ENCODE assay signal across 12 mouse cellular contexts in genomic region chr3:98319190-98319589, GRCm38 (mm10). TPM values are rescaled to one million over a fixed set of nuclear protein-coding genes. Genes with fewer than 3 reads are reported as not detected.
DNase-seq lines count a peak whose midpoint lies in the region; ATAC-seq and TF ChIP-seq lines count a peak whose summit lies in the region.
"Had no signal": no experiment of that assay in that cellular context is flagged by ENCODE, and none has a peak within 500 bp of the region (broad histone marks: within the 10 kb centered on the region; RNA-seq: fewer than 3 reads in every experiment).

No protein-coding gene starts in this region.

- TF ChIP-seq CTCF in lung, postnatal 0 days (IDR thresholded peaks at IDR 0.05): no peak

- WGBS in heart, embryonic 12.5 days: 65% methylated on average over 2 of the region's 2 CpGs
- whole genome bisulfite sequencing in heart, embryonic 10.5 days: 84% methylated on average over 2 of the region's 2 CpGs
- WGBS in forebrain, embryonic 16.5 days: 5% methylated on average over 2 of the region's 2 CpGs
- 8% methylated on average over 2 of the region's 2 CpGs for whole genome bisulfite sequencing in midbrain, embryonic 15.5 days
- WGBS in lung, postnatal 0 days: 51% methylated on average over 2 of the region's 2 CpGs

- H3K4me1 ChIP-seq in heart, embryonic 12.5 days (replicated peaks): peaks cover 22% of the 10 kb centered on the region
- peaks cover 15% of the 10 kb centered on the region; the same call in 1 of the 2 replicates for H3K4me1 ChIP-seq in heart, embryonic 10.5 days
- peaks cover 12% of the 10 kb centered on the region for H3K4me1 ChIP-seq in forebrain, embryonic 16.5 days (replicated peaks; ENCODE audit: control insufficient read depth, insufficient read depth, low read length)
- H3K4me1 ChIP-seq in midbrain, embryonic 15.5 days: peaks cover 10% of the 10 kb centered on the region; the same call in 1 of the 2 replicates
- H3K4me1 ChIP-seq in lung, postnatal 0 days (ENCODE audit: insufficient read depth, low read depth, low read length): no peaks in the 10 kb centered on the region

- no peak for ATAC-seq in heart, embryonic 12.5 days (ENCODE audit: insufficient number of reproducible peaks, low FRiP score)
- ATAC-seq in forebrain, embryonic 16.5 days: peak; percentile 82
- ATAC-seq in midbrain, embryonic 15.5 days (replicated peaks): peak; percentile 80
- ATAC-seq in lung, postnatal 0 days: no peak
- ATAC-seq: Patski had no signal

- peaks cover 34% of the 10 kb centered on the region for H3K36me3 ChIP-seq in heart, embryonic 12.5 days
- peaks cover 60% of the 10 kb centered on the region for H3K36me3 ChIP-seq in heart, embryonic 10.5 days
- no peaks in the 10 kb centered on the region for H3K36me3 ChIP-seq in forebrain, embryonic 16.5 days (ENCODE audit: control insufficient read depth, insufficient read depth)
- no peaks in the 10 kb centered on the region for H3K36me3 ChIP-seq in midbrain, embryonic 15.5 days (replicated peaks)
- H3K36me3 ChIP-seq in lung, postnatal 0 days (ENCODE audit: insufficient read depth, low read length): no peaks in the 10 kb centered on the region

- no peak overlapping the region for H3K4me3 ChIP-seq in heart, embryonic 12.5 days
- no peak overlapping the region for H3K4me3 ChIP-seq in heart, embryonic 10.5 days
- no peak overlapping the region for H3K4me3 ChIP-seq in forebrain, embryonic 16.5 days (replicated peaks; ENCODE audit: low read length)
- no peak overlapping the region for H3K4me3 ChIP-seq in midbrain, embryonic 15.5 days
- H3K4me3 ChIP-seq in lung, postnatal 0 days (ENCODE audit: low read depth, low read length): no peak overlapping the region
- H3K4me3 ChIP-seq: heart, adult 2 months had no signal

- no peak overlapping the region for H3K9ac ChIP-seq in heart, embryonic 12.5 days
- no peak overlapping the region for H3K9ac ChIP-seq in forebrain, embryonic 16.5 days (replicated peaks; ENCODE audit: low read depth, low read length)
- no peak overlapping the region for H3K9ac ChIP-seq in midbrain, embryonic 15.5 days
- H3K9ac ChIP-seq in lung, postnatal 0 days (replicated peaks; ENCODE audit: low read depth): no peak overlapping the region

- TF ChIP-seq EP300 in lung, postnatal 0 days (IDR thresholded peaks at IDR 0.05): no peak

- H3K27ac ChIP-seq in heart, embryonic 12.5 days (ENCODE audit: poor library complexity, severe bottlenecking): 0 out of 2 replicates have a peak overlapping the region, but pooled peaks have one; percentile 25
- H3K27ac ChIP-seq in heart, embryonic 10.5 days: no peak overlapping the region
- peak overlapping the region; percentile 70 for H3K27ac ChIP-seq in forebrain, embryonic 16.5 days (ENCODE audit: low read length)
- H3K27ac ChIP-seq in midbrain, embryonic 15.5 days: peak overlapping the region; percentile 55
- H3K27ac ChIP-seq in lung, postnatal 0 days (ENCODE audit: low read length): no peak overlapping the region
- H3K27ac ChIP-seq: heart, adult 2 months; kidney, postnatal 0 days had no signal

- no peaks in the 10 kb centered on the region for H3K27me3 ChIP-seq in heart, embryonic 12.5 days (replicated peaks)
- H3K27me3 ChIP-seq in heart, embryonic 10.5 days (ENCODE audit: insufficient read depth, poor library complexity, severe bottlenecking): no peaks in the 10 kb centered on the region
- H3K27me3 ChIP-seq in forebrain, embryonic 16.5 days (replicated peaks; ENCODE audit: control insufficient read depth, insufficient read depth, low read length): no peaks in the 10 kb centered on the region
- no peaks in the 10 kb centered on the region for H3K27me3 ChIP-seq in midbrain, embryonic 15.5 days (replicated peaks)
- H3K27me3 ChIP-seq in lung, postnatal 0 days (replicated peaks; ENCODE audit: insufficient read depth, low read length): no peaks in the 10 kb centered on the region
- H3K27me3 ChIP-seq: Patski had no signal

- H3K4me2 ChIP-seq in heart, embryonic 12.5 days: no peak overlapping the region
- no peak overlapping the region for H3K4me2 ChIP-seq in forebrain, embryonic 16.5 days (ENCODE audit: low read length)
- no peak overlapping the region for H3K4me2 ChIP-seq in midbrain, embryonic 15.5 days
- H3K4me2 ChIP-seq in lung, postnatal 0 days (replicated peaks; ENCODE audit: low read depth, low read length): no peak overlapping the region

- H3K9me3 ChIP-seq in heart, embryonic 12.5 days (replicated peaks): no peaks in the 10 kb centered on the region
- H3K9me3 ChIP-seq in heart, embryonic 10.5 days: no peaks in the 10 kb centered on the region
- H3K9me3 ChIP-seq in forebrain, embryonic 16.5 days (ENCODE audit: control insufficient read depth, low read length): no peaks in the 10 kb centered on the region
- no peaks in the 10 kb centered on the region for H3K9me3 ChIP-seq in midbrain, embryonic 15.5 days
- no peaks in the 10 kb centered on the region for H3K9me3 ChIP-seq in lung, postnatal 0 days (ENCODE audit: low read length)

- DNase-seq in heart, embryonic 10.5 days (ENCODE audit: low spot score): no peak
- peak; percentile 46 for DNase-seq in brain, embryonic 18.5 days (ENCODE audit: low read depth, low spot score)
- DNase-seq in kidney, adult 9 months: no peak
- no peak for DNase-seq in ovary, postnatal 36 days (ENCODE audit: low spot score)
- no peak for DNase-seq in lung, postnatal 0 days (ENCODE audit: low spot score)
- DNase-seq: heart, adult 2 months; lung, postnatal 36 days had no signal

RNA-seq across cellular contexts. Expression of gene Phgdh, which starts 20.6 kb away (rescaled TPM):
- polyA plus RNA-seq in heart, embryonic 12.5 days (2016; fragmentation: Nextera tagmentation; extraction: Ambion mirVana): 89.5 and 93.7 TPM in 2 replicates
- 157 and 310 TPM in 2 replicates for polyA plus RNA-seq in heart, embryonic 10.5 days (2016; fragmentation: Nextera tagmentation; extraction: Ambion mirVana)
- polyA plus RNA-seq in forebrain, embryonic 16.5 days (2015; fragmentation: Nextera tagmentation; extraction: Ambion mirVana): 168 and 190 TPM in 2 replicates
- polyA plus RNA-seq in midbrain, embryonic 15.5 days (2015; fragmentation: Nextera tagmentation; extraction: Ambion mirVana): 113 and 142 TPM in 2 replicates
- 12.1 and 15.1 TPM in 2 replicates for polyA plus RNA-seq in lung, postnatal 0 days (2015; fragmentation: Nextera tagmentation; extraction: Ambion mirVana)

RNA-seq across cellular contexts. Expression of gene Hmgcs2, which starts 39.0 kb away (rescaled TPM):
- 10.0 and 10.7 TPM in 2 replicates for polyA plus RNA-seq in heart, embryonic 12.5 days (2016; fragmentation: Nextera tagmentation; extraction: Ambion mirVana)
- polyA plus RNA-seq in heart, embryonic 10.5 days (2016; fragmentation: Nextera tagmentation; extraction: Ambion mirVana): 4.4 and 5.6 TPM in 2 replicates
- 10.8 and 12.8 TPM in 2 replicates for polyA plus RNA-seq in forebrain, embryonic 16.5 days (2015; fragmentation: Nextera tagmentation; extraction: Ambion mirVana)
- polyA plus RNA-seq in midbrain, embryonic 15.5 days (2015; fragmentation: Nextera tagmentation; extraction: Ambion mirVana): 22.9 and 26.8 TPM in 2 replicates
- polyA plus RNA-seq in lung, postnatal 0 days (2015; fragmentation: Nextera tagmentation; extraction: Ambion mirVana): 12.8 and 34.0 TPM in 2 replicates

Comparison
In these comparisons a context has a peak if more than half of its experiments do, and no peak if none do; other contexts are left out.
1. H3K27ac ChIP-seq: peak in heart, embryonic 12.5 days (single experiment), forebrain, embryonic 16.5 days (single experiment) and midbrain, embryonic 15.5 days (single experiment); none in heart, embryonic 10.5 days (single experiment) and lung, postnatal 0 days (single experiment).
2. ATAC-seq: peak in forebrain, embryonic 16.5 days (single experiment) and midbrain, embryonic 15.5 days (single experiment); none in heart, embryonic 12.5 days (single experiment) and lung, postnatal 0 days (single experiment).